Comparison of ENCODE assay signal across 8 mouse cellular contexts in the genomic region with DNA sequence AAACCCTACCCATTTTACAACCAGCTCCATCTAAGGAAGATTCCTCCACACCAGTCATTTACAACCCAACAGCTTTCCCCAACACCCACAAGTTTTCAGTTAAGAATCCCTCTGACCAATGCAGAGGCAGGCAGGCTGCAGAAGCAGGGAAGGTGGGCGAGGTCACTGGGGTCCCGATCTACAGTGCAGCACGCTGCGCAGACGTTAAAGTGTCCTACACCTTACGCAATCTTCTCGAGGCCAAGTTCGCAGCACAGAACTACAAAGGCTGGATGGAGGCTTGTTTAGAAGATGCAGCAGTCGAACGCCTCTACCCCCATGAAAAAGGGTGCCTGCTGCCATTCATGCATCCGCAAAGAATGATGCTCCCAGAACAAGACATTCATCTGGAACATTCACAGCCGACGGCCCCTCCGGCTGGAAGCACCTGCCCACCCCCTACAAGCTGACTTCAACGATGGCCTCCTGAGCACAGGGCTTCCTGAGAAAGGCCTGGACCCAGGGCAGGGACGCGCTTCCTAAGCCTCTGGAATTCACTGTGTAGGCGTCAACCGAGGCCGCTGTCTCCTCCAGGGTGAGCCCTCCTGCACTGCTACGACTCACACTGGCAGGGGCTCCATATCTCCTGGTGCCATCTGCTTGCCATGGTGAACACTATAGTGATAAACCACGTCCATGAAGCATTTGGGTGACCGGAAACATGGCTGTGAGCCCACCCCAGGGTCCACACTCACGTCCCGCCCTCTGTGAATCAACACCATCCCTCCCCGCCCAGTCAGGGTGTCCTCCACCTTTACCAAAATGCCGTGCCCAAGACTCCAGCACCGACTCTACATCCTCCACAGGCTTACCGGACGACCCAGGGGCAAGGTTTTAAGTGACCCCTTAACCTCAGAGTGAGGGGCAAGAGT. TPM values are rescaled to one million over a fixed set of nuclear protein-coding genes. Genes with fewer than 3 reads are reported as not detected.
A peak's percentile ranks its signal among the peaks of the same experiment; 100 is the strongest.
DNase-seq lines count a peak whose midpoint lies in the region; ATAC-seq and TF ChIP-seq lines count a peak whose summit lies in the region.

No protein-coding gene starts in this region.

- H3K27ac ChIP-seq in embryonic facial prominence, embryonic 12.5 days = peak overlapping the region; percentile 95; the same call in 1 of the 2 replicates
- H3K27ac ChIP-seq in hindbrain, embryonic 13.5 days = peak overlapping the region; percentile 36
- peak overlapping the region; percentile 78 for H3K27ac ChIP-seq in liver, embryonic 14.5 days
- H3K27ac ChIP-seq in spleen, adult 2 months (ENCODE audit: insufficient read depth, low read length) = peak overlapping the region; percentile 100

- no peak overlapping the region for H3K9ac ChIP-seq in embryonic facial prominence, embryonic 12.5 days
- peak overlapping the region; percentile 46 for H3K9ac ChIP-seq in hindbrain, embryonic 13.5 days
- H3K9ac ChIP-seq in liver, embryonic 14.5 days (replicated peaks) = peak overlapping the region; percentile 87

- H3K36me3 ChIP-seq in embryonic facial prominence, embryonic 12.5 days = no peaks in the 10 kb centered on the region
- no peaks in the 10 kb centered on the region for H3K36me3 ChIP-seq in hindbrain, embryonic 13.5 days
- no peaks in the 10 kb centered on the region for H3K36me3 ChIP-seq in liver, embryonic 14.5 days (replicated peaks; ENCODE audit: control insufficient read depth, insufficient read depth, low read depth)
- no peaks in the 10 kb centered on the region for H3K36me3 ChIP-seq in spleen, adult 2 months (ENCODE audit: control insufficient read depth, insufficient read depth, low read length)

- no peaks in the 10 kb centered on the region for H3K9me3 ChIP-seq in embryonic facial prominence, embryonic 12.5 days
- no peaks in the 10 kb centered on the region for H3K9me3 ChIP-seq in hindbrain, embryonic 13.5 days
- no peaks in the 10 kb centered on the region for H3K9me3 ChIP-seq in liver, embryonic 14.5 days (ENCODE audit: control insufficient read depth, low read length)

- 84% methylated on average over 30 of the region's 30 CpGs for WGBS in embryonic facial prominence, embryonic 12.5 days
- 80% methylated on average over 30 of the region's 30 CpGs for WGBS in hindbrain, embryonic 13.5 days
- WGBS in liver, embryonic 14.5 days (ENCODE audit: insufficient replicate concordance) = 26% methylated on average over 30 of the region's 30 CpGs
- 10% methylated on average over 30 of the region's 30 CpGs for WGBS in spleen, adult 2 months

- no peak for TF ChIP-seq CTCF in liver, embryonic 14.5 days (IDR thresholded peaks at IDR 0.05; ENCODE audit: low read depth)
- no peak for TF ChIP-seq CTCF in spleen, adult 2 months (IDR thresholded peaks at IDR 0.05; ENCODE audit: extremely low read depth, insufficient read depth, insufficient read length, insufficient replicate concordance)

- 0 out of 2 replicates have a peak, but pooled peaks have one; percentile 1 for TF ChIP-seq POLR2A in spleen, adult 2 months (IDR thresholded peaks at IDR 0.05; ENCODE audit: low read depth, low read length)

- H3K4me2 ChIP-seq in embryonic facial prominence, embryonic 12.5 days (replicated peaks) = peak overlapping the region; percentile 53; the same call in 1 of the 2 replicates
- peak overlapping the region; percentile 66 for H3K4me2 ChIP-seq in hindbrain, embryonic 13.5 days
- peak overlapping the region; percentile 69 for H3K4me2 ChIP-seq in liver, embryonic 14.5 days (ENCODE audit: low read depth)

- DNase-seq in thymus, adult 18-20 months = peak; percentile 23 to 47
- DNase-seq in thymus, postnatal 0 days (ENCODE audit: low spot score) = no peak
- no peak for DNase-seq in liver, embryonic 14.5 days (ENCODE audit: low read depth in 3 of 3, low spot score in 3 of 3)
- no peak for DNase-seq in spleen, adult 2 months (ENCODE audit: low read depth in 1 of 2, low spot score in 2 of 2)
- DNase-seq in urinary bladder, postnatal 10 days (ENCODE audit: low spot score) = no peak
- DNase-seq in ovary, postnatal 10 days (ENCODE audit: low spot score) = no peak

- H3K4me3 ChIP-seq in embryonic facial prominence, embryonic 12.5 days = peak overlapping the region; percentile 32; the same call in 1 of the 2 replicates
- peak overlapping the region; percentile 17 for H3K4me3 ChIP-seq in hindbrain, embryonic 13.5 days
- peak overlapping the region; percentile 58 to 82 for H3K4me3 ChIP-seq in liver, embryonic 14.5 days (ENCODE audit: insufficient read depth in 1 of 2, low read depth in 2 of 2, low read length in 2 of 2)
- peak overlapping the region; percentile 72 for H3K4me3 ChIP-seq in spleen, adult 2 months (ENCODE audit: extremely low read depth, insufficient read depth, insufficient read length)

- no peak for ATAC-seq in embryonic facial prominence, embryonic 12.5 days (ENCODE audit: insufficient number of reproducible peaks, insufficient read depth, low FRiP score, low TSS enrichment)
- ATAC-seq in hindbrain, embryonic 13.5 days (ENCODE audit: low FRiP score) = no peak
- no peak for ATAC-seq in liver, embryonic 14.5 days (ENCODE audit: insufficient read depth)

- no peak for TF ChIP-seq EP300 in liver, embryonic 14.5 days (IDR thresholded peaks at IDR 0.05; ENCODE audit: low read depth)

- H3K27me3 ChIP-seq in embryonic facial prominence, embryonic 12.5 days = no peaks in the 10 kb centered on the region
- no peaks in the 10 kb centered on the region for H3K27me3 ChIP-seq in hindbrain, embryonic 13.5 days
- no peaks in the 10 kb centered on the region for H3K27me3 ChIP-seq in liver, embryonic 14.5 days (ENCODE audit: control insufficient read depth, insufficient read depth, low read length)
- H3K27me3 ChIP-seq in spleen, adult 2 months (ENCODE audit: control insufficient read depth, insufficient read depth, low read length) = no peaks in the 10 kb centered on the region

- peaks cover 52% of the 10 kb centered on the region for H3K4me1 ChIP-seq in embryonic facial prominence, embryonic 12.5 days
- peaks cover 78% of the 10 kb centered on the region for H3K4me1 ChIP-seq in hindbrain, embryonic 13.5 days (replicated peaks)
- peaks cover 69 to 76% of the 10 kb centered on the region in 2 experiments for H3K4me1 ChIP-seq in liver, embryonic 14.5 days (replicated peaks; ENCODE audit: control insufficient read depth in 2 of 2, insufficient read depth in 2 of 2, low read length in 1 of 2)
- peaks cover 24% of the 10 kb centered on the region; the same call in 1 of the 2 replicates for H3K4me1 ChIP-seq in spleen, adult 2 months (ENCODE audit: control insufficient read depth, insufficient read depth, insufficient read length)

RNA-seq across cellular contexts. Expression of a gene that starts 31.0 kb away (rescaled TPM):
- polyA plus RNA-seq in thymus, postnatal 0 days (2015; fragmentation: Nextera tagmentation; extraction: Ambion mirVana) = 72.4 and 75.2 TPM in 2 replicates
- polyA plus RNA-seq in embryonic facial prominence, embryonic 12.5 days (2016; fragmentation: Nextera tagmentation; extraction: Ambion mirVana) = 35.3 and 41.4 TPM in 2 replicates
- polyA plus RNA-seq in hindbrain, embryonic 13.5 days (2015; fragmentation: Nextera tagmentation; extraction: Ambion mirVana) = 17.5 and 19.3 TPM in 2 replicates
- polyA plus RNA-seq in liver, embryonic 14.5 days (2012; rRNA removed) = 5.9 and 6.7 TPM in 2 replicates
- polyA plus RNA-seq in liver, embryonic 14.5 days (2014; fragmentation: Nextera tagmentation; extraction: Ambion mirVana) = 6.6 and 8.4 TPM in 2 replicates
- polyA plus RNA-seq in spleen, adult 2 months (2012; rRNA removed) = 42.3 and 43.9 TPM in 2 replicates

RNA-seq across cellular contexts. Expression of a gene that starts 33.6 kb away (rescaled TPM):
- 11.4 and 14.6 TPM in 2 replicates for polyA plus RNA-seq in thymus, postnatal 0 days (2015; fragmentation: Nextera tagmentation; extraction: Ambion mirVana)
- 2.0 and 3.1 TPM in 2 replicates for polyA plus RNA-seq in embryonic facial prominence, embryonic 12.5 days (2016; fragmentation: Nextera tagmentation; extraction: Ambion mirVana)
- 2.6 and 2.8 TPM in 2 replicates for polyA plus RNA-seq in hindbrain, embryonic 13.5 days (2015; fragmentation: Nextera tagmentation; extraction: Ambion mirVana)
- 5.3 and 5.8 TPM in 2 replicates for polyA plus RNA-seq in liver, embryonic 14.5 days (2012; rRNA removed)
- polyA plus RNA-seq in liver, embryonic 14.5 days (2014; fragmentation: Nextera tagmentation; extraction: Ambion mirVana) = 3.2 and 4.6 TPM in 2 replicates
- polyA plus RNA-seq in spleen, adult 2 months (2012; rRNA removed) = 36.6 and 37.6 TPM in 2 replicates

RNA-seq across cellular contexts. Expression of a gene that starts 49.9 kb away (rescaled TPM):
- 3.3 and 4.1 TPM in 2 replicates for polyA plus RNA-seq in thymus, postnatal 0 days (2015; fragmentation: Nextera tagmentation; extraction: Ambion mirVana)
- polyA plus RNA-seq in embryonic facial prominence, embryonic 12.5 days (2016; fragmentation: Nextera tagmentation; extraction: Ambion mirVana) = 5.3 and 6.3 TPM in 2 replicates
- polyA plus RNA-seq in hindbrain, embryonic 13.5 days (2015; fragmentation: Nextera tagmentation; extraction: Ambion mirVana) = 15.2 and 15.9 TPM in 2 replicates
- polyA plus RNA-seq in liver, embryonic 14.5 days (2012; rRNA removed) = 2.2 and 2.4 TPM in 2 replicates
- 1.1 TPM in 2 replicates for polyA plus RNA-seq in liver, embryonic 14.5 days (2014; fragmentation: Nextera tagmentation; extraction: Ambion mirVana)
- 1.3 TPM in 2 replicates for polyA plus RNA-seq in spleen, adult 2 months (2012; rRNA removed)

Comparison
In these comparisons a context has a peak if more than half of its experiments do, and no peak if none do; other contexts are left out.
1. DNase-seq: peak in thymus, adult 18-20 months (2 of 2); none in thymus, postnatal 0 days (single experiment), liver, embryonic 14.5 days (0 of 3), spleen, adult 2 months (0 of 2), urinary bladder, postnatal 10 days (single experiment) and ovary, postnatal 10 days (single experiment).
2. H3K27ac ChIP-seq: peak in every context shown above with its lines; median percentile 100 in spleen, adult 2 months; 95 in embryonic facial prominence, embryonic 12.5 days; 78 in liver, embryonic 14.5 days; 36 in hindbrain, embryonic 13.5 days.
3. H3K4me3 ChIP-seq: peak in every context shown above with its lines; median percentile 72 in spleen, adult 2 months; 70 in liver, embryonic 14.5 days; 32 in embryonic facial prominence, embryonic 12.5 days; 17 in hindbrain, embryonic 13.5 days.
4. Peak in every context shown above with its lines, with median percentiles within 50 percentile points of each other: H3K4me2 ChIP-seq.